Mouse (Mus musculus): Measurements from ENCODE around the gene Zfp771. TPM values are rescaled to one million over a fixed set of nuclear protein-coding genes. Genes with fewer than 3 reads are reported as not detected.
"Not testable (repeated sequence)": the region's sequence is repeated elsewhere in the genome, so short reads cannot be mapped to it uniquely, and the experiment has no call there.

Zfp771 gene
- polyA plus RNA-seq, 1 experiment, result 13.1 TPM

GRCm38 (mm10) chr7:127232622-127233367, 11.3 kb upstream of the Zfp771 start, which contains the start of the genes Zfp553 and Sept1:
Gene Zfp553, plus strand, starts transcription at chr7:127233061.
Gene Sept1, minus strand, starts transcription at chr7:127233130.
- H3K4me1 ChIP-seq (ENCODE audit: control insufficient read depth, insufficient read depth, low read length), result no peaks in the 10 kb centered on the region
- peak within 1 kb of the TSS; percentile 68 for H3K4me3 ChIP-seq (replicated peaks; ENCODE audit: control insufficient read depth, low read depth, low read length)
- TF ChIP-seq CTCF (IDR thresholded peaks at IDR 0.05; ENCODE audit: control insufficient read depth, insufficient read depth, low read length) (no peak), POLR2A (IDR thresholded peaks at IDR 0.05; ENCODE audit: borderline replicate concordance, control insufficient read depth, low read depth, low read length) (peak; percentile 37; the same call in 1 of the 2 replicates)
- peak within 1 kb of the TSS; percentile 89 for H3K27ac ChIP-seq (ENCODE audit: control insufficient read depth, insufficient read depth, low read depth, low read length, poor library complexity)
- WGBS, result under 1% methylated on average over 64 of the region's 64 CpGs

- TF ChIP-seq POLR2A (IDR thresholded peaks at IDR 0.05; ENCODE audit: borderline replicate concordance, control insufficient read depth, low read depth, low read length) (no peak), CTCF (IDR thresholded peaks at IDR 0.05; ENCODE audit: control insufficient read depth, insufficient read depth, low read length) (peak; percentile 7; the same call in 1 of the 2 replicates)
These were observed 10.7 kb upstream of the Zfp771 start for GRCm38 (mm10) chr7:127233368-127233749.

GRCm38 (mm10) chr7:127233765-127234164, 10.3 kb upstream of the Zfp771 start:
- no peak overlapping the region for H3K4me3 ChIP-seq (replicated peaks; ENCODE audit: control insufficient read depth, low read depth, low read length)
- TF ChIP-seq CTCF (IDR thresholded peaks at IDR 0.05; ENCODE audit: control insufficient read depth, insufficient read depth, low read length) (no peak), POLR2A (IDR thresholded peaks at IDR 0.05; ENCODE audit: borderline replicate concordance, control insufficient read depth, low read depth, low read length) (no peak)
- no peak overlapping the region; the same call in 1 of the 2 replicates for H3K27ac ChIP-seq (ENCODE audit: control insufficient read depth, insufficient read depth, low read depth, low read length, poor library complexity)
- no peaks in the 10 kb centered on the region for H3K4me1 ChIP-seq (ENCODE audit: control insufficient read depth, insufficient read depth, low read length)
- WGBS, result 3% methylated on average over 9 of the region's 9 CpGs

More at GRCm38 (mm10) chr7:127233368-127233749, 10.7 kb upstream of the Zfp771 start:
- Histone ChIP-seq H3K4me1 (ENCODE audit: control insufficient read depth, insufficient read depth, low read length) (no peaks in the 10 kb centered on the region), H3K27ac (ENCODE audit: control insufficient read depth, insufficient read depth, low read depth, low read length, poor library complexity) (peak overlapping the region; percentile 89), H3K4me3 (replicated peaks; ENCODE audit: control insufficient read depth, low read depth, low read length) (peak overlapping the region; percentile 68)
- WGBS, result under 1% methylated on average over 27 of the region's 27 CpGs

GRCm38 (mm10) chr7:127234777-127235176, 9.3 kb upstream of the Zfp771 start:
- WGBS, result 93% methylated on average over 2 of the region's 2 CpGs
- H3K4me3 ChIP-seq (replicated peaks; ENCODE audit: control insufficient read depth, low read depth, low read length), result no peak overlapping the region
- TF ChIP-seq POLR2A (IDR thresholded peaks at IDR 0.05; ENCODE audit: borderline replicate concordance, control insufficient read depth, low read depth, low read length), result no peak
- TF ChIP-seq CTCF (IDR thresholded peaks at IDR 0.05; ENCODE audit: control insufficient read depth, insufficient read depth, low read length), result no peak
- no peaks in the 10 kb centered on the region for H3K4me1 ChIP-seq (ENCODE audit: control insufficient read depth, insufficient read depth, low read length)
- no peak overlapping the region for H3K27ac ChIP-seq (ENCODE audit: control insufficient read depth, insufficient read depth, low read depth, low read length, poor library complexity)

- WGBS, result 45% methylated on average over 2 of the region's 2 CpGs
- no peak overlapping the region for H3K4me3 ChIP-seq (replicated peaks; ENCODE audit: control insufficient read depth, low read depth, low read length)
- peak overlapping the region; percentile 90 for H3K27ac ChIP-seq (ENCODE audit: control insufficient read depth, insufficient read depth, low read depth, low read length, poor library complexity)
- no peaks in the 10 kb centered on the region; the same call in 1 of the 2 replicates for H3K4me1 ChIP-seq (ENCODE audit: control insufficient read depth, insufficient read depth, low read length)
- no peak for TF ChIP-seq CTCF (IDR thresholded peaks at IDR 0.05; ENCODE audit: control insufficient read depth, insufficient read depth, low read length)
- no peak for TF ChIP-seq POLR2A (IDR thresholded peaks at IDR 0.05; ENCODE audit: borderline replicate concordance, control insufficient read depth, low read depth, low read length)
These were observed 660 bp upstream of the Zfp771 start for GRCm38 (mm10) chr7:127243361-127243867.

GRCm38 (mm10) chr7:127244658-127245510, 810 bp downstream of the Zfp771 start:
- no peaks in the 10 kb centered on the region; the same call in 1 of the 2 replicates for H3K4me1 ChIP-seq (ENCODE audit: control insufficient read depth, insufficient read depth, low read length)
- TF ChIP-seq POLR2A (IDR thresholded peaks at IDR 0.05; ENCODE audit: borderline replicate concordance, control insufficient read depth, low read depth, low read length) (no peak), CTCF (IDR thresholded peaks at IDR 0.05; ENCODE audit: control insufficient read depth, insufficient read depth, low read length) (no peak)
- peak overlapping the region; percentile 78 for H3K27ac ChIP-seq (ENCODE audit: control insufficient read depth, insufficient read depth, low read depth, low read length, poor library complexity)

GRCm38 (mm10) chr7:127250511-127250910, 6.4 kb downstream of the Zfp771 start:
- not testable (repeated sequence) for H3K4me3 ChIP-seq (replicated peaks; ENCODE audit: control insufficient read depth, low read depth, low read length); H3K27ac ChIP-seq (ENCODE audit: control insufficient read depth, insufficient read depth, low read depth, low read length, poor library complexity); H3K4me1 ChIP-seq (ENCODE audit: control insufficient read depth, insufficient read depth, low read length)
- 85% methylated on average over 8 of the region's 8 CpGs for WGBS

More at GRCm38 (mm10) chr7:127244658-127245510, 810 bp downstream of the Zfp771 start:
- WGBS, result 10% methylated on average over 32 of the region's 33 CpGs
- peak overlapping the region; percentile 86 for H3K4me3 ChIP-seq (replicated peaks; ENCODE audit: control insufficient read depth, low read depth, low read length)

- no peak overlapping the region for H3K4me3 ChIP-seq (replicated peaks; ENCODE audit: control insufficient read depth, low read depth, low read length)
- no peak overlapping the region for H3K27ac ChIP-seq (ENCODE audit: control insufficient read depth, insufficient read depth, low read depth, low read length, poor library complexity)
- WGBS, result 38% methylated on average over 2 of the region's 2 CpGs
- peaks cover 5% of the 10 kb centered on the region for H3K4me1 ChIP-seq (ENCODE audit: control insufficient read depth, insufficient read depth, low read length)
- TF ChIP-seq CTCF (IDR thresholded peaks at IDR 0.05; ENCODE audit: control insufficient read depth, insufficient read depth, low read length), result peak; percentile 34
- TF ChIP-seq POLR2A (IDR thresholded peaks at IDR 0.05; ENCODE audit: borderline replicate concordance, control insufficient read depth, low read depth, low read length), result no peak
These were observed 8.3 kb downstream of the Zfp771 start for GRCm38 (mm10) chr7:127252414-127252813.
